Mouse (Mus musculus) thymus, postnatal 4 days (tissue): Measurements from ENCODE around the gene Vcpkmt.

Experiments
- DNase-seq: peaks from one replicate; pipeline ENCODE4 v3.0.0; 2021

Vcpkmt gene

GRCm38 (mm10) chr12:69537675-69538361 is 45.0 kb downstream of the Vcpkmt start:
- DNase-seq = peak; percentile 68

DNA sequence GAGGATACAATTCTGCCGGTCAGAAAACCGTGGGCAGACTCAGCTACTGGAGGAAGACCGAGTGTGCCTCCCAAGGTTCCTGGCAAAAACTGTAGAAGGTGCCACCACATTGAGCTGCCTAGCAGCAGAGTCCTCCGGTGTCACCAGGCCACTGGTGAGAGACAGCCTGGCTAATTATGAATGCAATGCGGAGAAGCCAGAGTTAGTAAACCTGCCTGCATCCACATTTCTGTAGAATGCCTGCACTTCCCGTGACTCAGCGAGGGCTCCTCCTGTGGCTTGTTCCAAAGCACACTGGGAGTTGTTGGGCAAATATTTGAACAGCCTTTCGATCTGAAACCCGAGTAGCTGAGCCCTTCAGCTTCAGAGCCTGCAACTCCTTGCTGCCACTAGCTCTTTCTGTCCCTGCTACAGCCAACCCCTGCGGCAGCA is 45.6 kb downstream of the Vcpkmt start:
- DNase-seq = peak; percentile 45

- DNase-seq = no peak
These were observed 46.1 kb downstream of the Vcpkmt start for GRCm38 (mm10) chr12:69536616-69537242.

DNA sequence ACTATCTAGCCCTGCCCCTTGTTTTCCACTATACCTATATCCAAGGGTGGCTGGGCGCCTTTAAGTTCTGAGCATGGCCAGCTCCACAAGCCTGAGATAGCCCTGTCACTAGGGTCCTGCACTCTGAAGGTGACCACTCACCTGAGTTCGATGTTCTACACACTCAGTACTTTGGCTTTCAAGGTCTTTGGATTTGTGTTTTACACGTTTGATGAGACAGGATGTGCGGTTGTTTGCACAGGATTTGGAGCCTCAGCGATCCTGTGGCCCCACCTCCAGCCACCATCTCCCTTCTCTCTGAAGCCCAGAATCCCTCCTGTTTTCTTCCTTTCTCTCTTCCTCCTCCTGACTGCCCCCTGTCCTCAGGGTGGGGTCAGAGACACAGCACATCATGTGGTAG is 49.6 kb downstream of the Vcpkmt start:
- no peak for DNase-seq

GRCm38 (mm10) chr12:69532530-69532929 is 50.3 kb downstream of the Vcpkmt start:
- no peak for DNase-seq

DNA sequence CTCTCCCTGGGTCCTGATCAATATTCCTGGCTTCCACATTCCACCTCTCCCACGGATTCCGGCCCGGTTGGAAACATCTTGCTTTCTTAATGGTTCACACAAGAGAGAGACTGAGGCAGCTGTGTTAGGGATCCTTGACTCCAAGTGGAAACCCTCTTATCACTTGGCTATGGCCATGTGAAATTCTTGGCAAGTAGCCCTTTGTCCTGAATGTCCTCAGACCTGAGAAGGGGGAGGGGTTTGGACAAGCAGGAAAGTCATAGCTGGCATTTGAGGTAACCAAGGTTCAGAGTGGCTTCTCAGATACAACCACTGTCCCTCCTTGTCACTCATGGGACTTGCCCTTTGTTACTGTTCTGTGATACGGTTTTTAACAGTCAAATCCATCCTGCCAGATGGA is 50.7 kb downstream of the Vcpkmt start:
- DNase-seq = no peak

DNA sequence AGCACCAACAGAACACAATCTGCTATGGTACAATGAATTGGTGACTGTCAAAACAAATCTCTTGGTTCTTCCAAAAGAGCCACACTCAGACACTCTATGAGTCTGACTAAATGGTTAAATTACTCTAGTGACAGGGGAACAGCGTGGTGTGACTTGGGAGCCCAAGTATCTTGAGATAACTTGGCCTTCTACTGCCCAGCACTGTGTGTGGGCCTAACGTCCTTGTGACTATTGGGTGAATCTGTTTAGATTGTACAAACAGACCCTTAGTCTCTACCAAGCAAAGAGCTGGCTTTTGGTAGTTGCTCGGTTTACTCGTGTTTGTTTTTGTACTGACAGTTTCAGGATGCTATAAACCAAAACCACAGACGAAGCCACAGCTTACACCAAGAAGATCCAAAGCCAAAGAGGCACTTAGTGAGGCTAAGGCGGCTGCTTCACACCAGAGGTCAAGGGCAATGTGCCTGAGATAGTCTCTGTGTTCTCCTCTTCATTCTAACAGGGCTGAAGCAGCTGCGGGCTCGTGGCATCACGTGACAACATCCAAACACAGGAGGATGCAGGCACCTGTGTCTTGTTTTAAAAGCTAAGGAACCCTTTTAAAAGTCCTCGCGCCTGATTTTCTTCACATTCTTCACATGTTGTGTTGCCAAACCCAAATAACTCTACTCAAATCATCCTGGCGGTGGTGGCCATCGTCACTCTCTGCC is 53.0 kb downstream of the Vcpkmt start:
- DNase-seq = peak; percentile 70

DNA sequence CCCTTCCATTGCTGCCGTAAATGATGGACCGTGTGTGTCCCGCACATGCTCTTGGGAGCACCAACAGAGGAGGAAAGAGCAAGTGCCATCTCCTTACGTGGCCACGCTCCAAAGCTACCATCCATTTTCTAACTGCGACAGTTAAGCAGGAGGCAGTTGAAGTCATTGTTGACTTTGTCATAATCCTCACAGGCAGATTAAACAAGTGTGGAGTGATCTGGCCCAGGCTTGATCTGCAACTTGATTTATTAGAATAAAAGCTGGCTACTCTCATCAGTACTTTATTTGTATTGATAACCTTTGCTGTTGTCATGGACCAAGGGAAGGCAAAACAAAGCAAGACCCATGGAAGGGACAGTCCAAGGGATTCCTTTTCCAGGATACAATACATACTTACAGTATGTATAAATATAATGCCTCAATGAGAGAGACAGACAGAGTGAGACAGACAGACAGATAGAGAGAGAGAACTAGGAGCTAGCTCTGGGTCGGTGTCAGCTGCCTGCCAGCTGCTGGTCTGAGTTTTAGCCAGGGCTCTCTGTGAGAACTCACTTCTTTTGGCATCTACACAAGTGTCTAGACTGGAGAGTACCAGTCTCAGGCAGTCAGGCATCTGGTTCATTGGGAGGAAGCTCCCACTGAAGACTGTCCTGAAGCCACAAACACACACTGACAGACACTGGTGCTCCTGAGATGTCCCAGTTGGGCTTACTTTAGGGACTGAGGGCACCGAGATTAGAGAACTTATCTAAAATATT is 54.4 kb downstream of the Vcpkmt start:
- no peak for DNase-seq
